Mouse (Mus musculus) megakaryocyte, embryonic 14.5 days (primary cell): ENCODE results near the gene Csta1.

Experiments
- FLI1 ChIP-seq: IDR thresholded peaks from 2 replicates; pipeline ENCODE4 v1.6.1; 2012; ENCODE audit warnings: low read length, inconsistent platforms, mixed read lengths
- GATA1 ChIP-seq: IDR thresholded peaks from 3 replicates; pipeline ENCODE4 v1.6.1; 2012; ENCODE audit warnings: mixed read lengths, low read length, inconsistent platforms, borderline replicate concordance

GRCm38 (mm10) chr16:36179910-36180309 is 48.9 kb upstream of the Csta1 start:
- no peak for TF ChIP-seq GATA1
- no peak for TF ChIP-seq FLI1
